Mouse (Mus musculus) A20 (cell line): Measurements from ENCODE around the gene Tmem189.

Experiments used
- DNase-seq: peaks from one replicate; pipeline ENCODE4 v3.0.0-alpha.2; 2011; ENCODE audit warnings: low read depth, low spot score

The Tmem189 gene

GRCm38 (mm10) chr2:167701472-167701871, 11.8 kb upstream of the Tmem189 start:
- DNase-seq, result no peak

- no peak for DNase-seq
These were observed 10.4 kb upstream of the Tmem189 start for GRCm38 (mm10) chr2:167700018-167700417.

- peak; percentile 89 for DNase-seq
These were observed 8.3 kb upstream of the Tmem189 start for GRCm38 (mm10) chr2:167697902-167698301.

DNA sequence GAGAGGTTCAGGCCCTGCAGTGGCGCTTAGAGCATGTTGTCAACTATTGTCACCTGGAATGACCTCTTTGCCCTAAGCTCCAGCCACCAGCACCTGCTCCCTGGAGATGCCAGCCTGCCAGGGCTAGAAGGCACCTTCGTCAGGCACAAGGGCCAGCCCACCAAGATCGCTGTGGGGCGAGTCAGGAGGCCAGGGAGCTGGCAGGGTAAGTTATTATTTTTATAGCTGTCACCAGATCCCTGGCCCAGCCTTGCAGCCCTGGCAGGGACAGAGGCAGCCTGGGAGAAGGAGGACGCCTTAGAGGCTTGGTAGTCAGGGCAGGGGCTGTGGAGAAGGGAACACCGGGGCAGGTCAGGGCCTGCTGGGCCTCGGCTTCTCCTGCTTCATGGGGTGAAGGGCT, 6.5 kb upstream of the Tmem189 start:
- DNase-seq, result no peak

DNA sequence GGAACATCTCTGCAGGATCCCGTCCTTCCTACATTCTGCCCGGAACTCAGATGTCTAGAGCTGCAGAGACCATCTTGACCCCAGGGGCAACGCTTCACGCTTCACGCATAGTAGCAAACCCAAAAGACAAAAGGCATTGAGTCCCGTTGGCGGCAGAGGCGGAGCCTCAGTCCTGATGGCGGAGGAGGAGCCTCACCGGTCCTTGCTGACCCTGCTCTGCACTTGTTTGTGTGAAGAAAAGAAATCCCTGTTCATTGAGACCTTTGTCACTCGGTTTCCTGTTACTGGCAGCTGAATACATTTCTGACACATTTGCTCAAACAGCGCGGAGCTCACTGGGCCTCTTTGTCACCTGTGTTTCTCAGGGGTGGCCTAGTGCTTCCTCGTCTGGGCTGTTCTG, 5.9 kb upstream of the Tmem189 start:
- DNase-seq, result no peak

DNA sequence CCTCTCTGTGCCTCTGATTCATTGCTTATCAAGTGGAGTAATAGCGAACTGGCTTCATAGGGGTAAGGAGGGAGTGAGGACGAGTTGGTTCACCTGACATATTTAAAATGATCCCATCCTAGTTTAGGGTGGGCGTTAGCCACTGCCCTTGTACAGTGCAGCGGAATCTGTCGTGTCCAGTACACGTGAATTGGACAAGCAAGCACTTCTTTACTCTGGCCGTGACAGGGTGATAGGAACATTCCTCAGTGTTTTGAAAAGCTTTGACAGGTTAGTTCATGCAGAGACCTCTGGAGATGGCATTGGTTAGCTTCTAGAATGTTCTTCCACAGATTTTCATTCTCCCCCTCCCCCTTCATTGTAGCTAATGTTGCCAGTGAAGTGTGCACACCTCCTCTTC, 5.3 kb upstream of the Tmem189 start:
- DNase-seq, result no peak

DNA sequence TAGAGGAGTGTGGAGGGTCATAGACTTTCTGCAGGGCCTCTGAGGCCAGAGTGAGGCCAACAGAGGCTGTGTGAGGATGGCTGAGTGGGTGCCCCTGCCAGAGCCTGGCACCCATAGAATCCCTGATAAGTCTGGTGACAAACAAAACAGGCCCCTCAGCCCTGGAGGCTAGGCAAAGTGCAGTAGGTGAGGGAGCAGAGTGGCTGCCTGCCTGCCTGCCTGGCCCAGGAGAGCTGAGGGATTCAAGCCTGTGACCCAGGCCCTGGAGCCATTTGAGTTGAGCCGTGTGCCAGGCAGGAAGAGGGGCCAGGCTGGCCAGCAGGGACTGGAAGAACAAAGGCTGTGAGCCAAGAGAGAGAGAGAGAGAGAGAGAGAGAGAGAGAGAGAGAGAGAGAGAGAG, 4.6 kb upstream of the Tmem189 start:
- DNase-seq, result no peak

GRCm38 (mm10) chr2:167693540-167693939, 3.9 kb upstream of the Tmem189 start:
- no peak for DNase-seq

DNA sequence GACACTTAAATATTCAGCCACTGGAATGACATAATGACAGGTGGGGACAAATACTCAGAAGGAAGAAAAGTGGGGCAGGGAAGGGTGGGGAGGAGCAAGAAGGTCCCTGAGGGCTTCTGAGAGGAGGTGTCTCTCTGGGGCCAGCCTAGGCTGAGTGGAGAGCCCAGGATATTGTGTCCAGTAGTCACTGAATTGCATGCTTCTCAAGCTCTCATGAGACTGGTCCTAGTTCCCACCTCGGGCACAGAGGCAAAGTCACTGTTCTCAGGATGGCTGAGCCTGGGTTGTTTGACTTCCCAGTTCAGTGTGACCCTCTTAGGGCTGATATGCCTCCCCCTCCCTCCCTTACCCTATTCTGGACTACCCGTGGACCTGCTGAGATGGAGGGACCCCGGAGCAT, 3.2 kb upstream of the Tmem189 start:
- no peak for DNase-seq

- no peak for DNase-seq
These were observed 2.4 kb upstream of the Tmem189 start for GRCm38 (mm10) chr2:167691871-167692661.

GRCm38 (mm10) chr2:167691410-167691809, 1.8 kb upstream of the Tmem189 start:
- no peak for DNase-seq

DNA sequence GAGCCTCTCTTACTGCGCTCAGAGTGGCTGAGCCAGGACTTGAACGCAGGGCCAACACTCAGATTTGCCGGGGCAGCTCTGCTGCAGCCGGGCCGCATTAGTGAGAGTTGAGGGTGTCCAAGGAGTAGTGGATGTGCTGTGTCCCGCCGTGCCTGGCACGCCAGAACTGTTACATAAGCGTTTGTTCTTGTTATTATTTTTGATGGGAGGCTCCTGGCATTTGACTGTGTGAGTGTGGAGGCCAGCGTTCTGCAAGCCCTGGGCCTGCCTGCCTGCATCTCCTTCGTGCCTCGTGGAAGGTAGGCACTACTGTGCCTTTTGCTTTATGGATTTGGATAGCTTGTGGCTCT, 1.3 kb upstream of the Tmem189 start:
- DNase-seq, result no peak

DNA sequence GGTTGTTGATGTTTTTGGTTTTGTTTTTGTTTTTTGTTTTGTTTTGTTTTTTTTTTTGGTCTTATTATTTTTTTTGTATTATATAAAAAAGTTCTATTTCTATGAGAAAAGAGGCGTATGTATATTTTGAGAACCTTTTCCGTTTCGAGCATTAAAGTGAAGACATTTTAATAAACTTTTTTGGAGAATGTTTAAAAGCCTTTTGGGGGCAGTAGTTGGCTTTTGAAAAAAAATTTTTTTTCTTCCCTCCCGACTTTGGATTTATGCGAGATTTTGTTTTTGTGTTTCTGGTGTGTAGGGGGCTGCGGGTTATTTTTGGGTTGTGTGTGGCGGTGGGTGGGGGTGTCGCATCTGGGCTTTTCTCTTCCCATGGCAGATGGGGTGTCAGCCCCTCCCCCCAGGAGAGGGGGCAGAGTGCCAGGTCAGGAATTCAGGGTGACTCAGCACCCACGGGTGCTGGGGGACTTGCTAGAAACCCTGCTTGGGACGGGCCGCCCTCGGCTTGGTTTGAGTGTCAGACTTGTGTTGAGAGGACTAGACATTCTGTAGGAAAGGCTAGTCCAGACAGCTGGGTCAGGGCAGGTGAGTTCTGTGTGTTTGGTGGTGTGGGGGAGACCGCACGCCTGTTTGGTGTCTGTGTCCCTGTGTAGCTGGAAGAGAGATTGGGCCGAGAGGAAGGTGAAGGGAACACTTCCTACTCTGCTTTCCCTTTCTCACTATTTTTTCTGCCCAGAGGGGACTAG, 768 bp upstream of the Tmem189 start:
- DNase-seq, result peak; percentile 52

- DNase-seq, result peak; percentile 93
These were observed 847 bp downstream of the Tmem189 start, which contains the start of gene Cebpb for GRCm38 (mm10) chr2:167688498-167689451. TSS of gene Cebpb (plus strand) at chr2:167688915.

- no peak for DNase-seq
These were observed 1.5 kb downstream of the Tmem189 start for GRCm38 (mm10) chr2:167688126-167688497.

DNA sequence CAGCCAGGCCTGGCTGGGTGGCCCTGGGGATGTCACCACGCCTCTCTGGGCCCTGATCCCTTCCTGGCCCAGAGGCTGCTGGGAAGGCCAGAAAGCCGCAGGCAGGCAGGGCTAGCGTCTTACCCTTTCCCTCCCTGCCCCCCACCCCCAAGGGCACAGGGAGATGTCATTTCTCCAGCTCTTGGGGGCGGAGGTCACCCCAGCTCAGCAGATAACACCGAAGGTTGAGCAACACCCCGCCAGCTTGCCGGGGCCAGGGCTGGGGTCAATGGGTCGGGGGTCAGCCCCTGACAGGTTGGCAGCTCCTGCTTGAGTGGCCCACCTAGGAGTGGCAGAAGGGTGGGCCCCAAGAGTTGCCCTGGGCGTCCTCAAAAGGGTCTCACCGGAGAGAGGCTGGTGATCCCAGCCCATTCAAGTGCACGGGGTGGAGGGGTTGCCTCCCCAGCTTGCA, 1.9 kb downstream of the Tmem189 start:
- DNase-seq, result no peak

GRCm38 (mm10) chr2:167687250-167687586, 2.4 kb downstream of the Tmem189 start:
- DNase-seq, result no peak

GRCm38 (mm10) chr2:167686382-167687249, 3.0 kb downstream of the Tmem189 start:
- DNase-seq, result no peak

DNA sequence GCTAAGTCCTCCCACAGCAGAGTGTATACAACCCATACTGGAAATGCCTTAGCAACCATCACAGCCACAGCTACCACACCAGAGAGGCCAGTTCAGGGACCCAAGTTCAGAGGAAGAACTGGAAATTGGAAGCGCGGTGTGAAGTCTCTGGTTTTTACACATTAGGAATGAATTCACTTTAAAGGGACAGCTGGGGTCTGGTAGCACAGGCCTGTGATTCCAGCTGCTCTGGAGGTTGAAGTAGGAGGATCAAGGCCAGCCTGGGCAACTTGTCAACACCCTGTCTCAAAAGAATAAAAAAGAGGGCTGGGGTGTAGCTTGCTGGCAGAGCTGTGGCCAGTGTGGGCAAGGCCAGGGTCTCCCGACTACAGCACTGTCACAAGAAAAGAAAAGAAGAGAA, 3.8 kb downstream of the Tmem189 start:
- DNase-seq, result no peak

- DNase-seq, result peak; percentile 88
These were observed 4.5 kb downstream of the Tmem189 start for GRCm38 (mm10) chr2:167685137-167685536.

- no peak for DNase-seq
These were observed 5.9 kb downstream of the Tmem189 start for GRCm38 (mm10) chr2:167683721-167684120.
